Comparison of ENCODE assay signal across 12 mouse cellular contexts in the genomic region with DNA sequence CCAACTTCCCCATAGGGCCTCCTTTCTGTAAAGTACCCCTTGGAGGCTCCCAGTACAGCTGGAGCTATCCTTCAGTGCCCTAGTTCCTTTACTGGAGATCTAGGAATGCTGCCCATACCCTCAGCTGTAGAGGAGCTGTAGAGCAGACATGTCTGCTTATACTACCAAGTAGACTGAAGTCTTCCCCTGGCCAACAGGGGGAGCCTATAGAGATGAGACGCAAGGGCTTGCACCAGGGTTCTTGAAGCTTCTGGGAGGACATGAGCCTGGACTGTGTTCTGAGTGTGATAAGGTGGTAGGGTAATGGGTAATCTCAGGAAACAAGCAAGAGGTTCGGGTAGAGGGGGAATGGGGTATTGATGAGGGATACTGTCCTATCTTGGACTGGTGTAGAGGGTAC. TPM values are rescaled to one million over a fixed set of nuclear protein-coding genes. Genes with fewer than 3 reads are reported as not detected.
DNase-seq lines count a peak whose midpoint lies in the region; TF ChIP-seq lines count a peak whose summit lies in the region.
"Had no signal": no experiment of that assay in that cellular context is flagged by ENCODE, and none has a peak within 500 bp of the region (broad histone marks: within the 10 kb centered on the region; RNA-seq: fewer than 3 reads in every experiment).

No protein-coding gene starts in this region.

- TF ChIP-seq POLR2A in kidney, adult 2 months (IDR thresholded peaks at IDR 0.05; ENCODE audit: low read depth, low read length) = no peak
- no peak for TF ChIP-seq POLR2A in CH12.LX (IDR thresholded peaks at IDR 0.05; ENCODE audit: low read depth, low read length)
- no peak for TF ChIP-seq POLR2A in brain, embryonic 14.5 days (IDR thresholded peaks at IDR 0.05; ENCODE audit: borderline replicate concordance, extremely low read depth, insufficient read depth, insufficient read length, poor library complexity, severe bottlenecking)

- no peak overlapping the region for H3K4me3 ChIP-seq in kidney, adult 2 months (ENCODE audit: insufficient read depth, low read depth, low read length)
- no peak overlapping the region for H3K4me3 ChIP-seq in CH12.LX (replicated peaks in 1 of 3; ENCODE audit: low read depth in 2 of 3, low read length in 2 of 3, poor library complexity in 1 of 3)
- H3K4me3 ChIP-seq: embryonic facial prominence, embryonic 15.5 days; heart, embryonic 12.5 days; midbrain, embryonic 13.5 days had no signal

- H3K27me3 ChIP-seq in kidney, adult 2 months (replicated peaks; ENCODE audit: control insufficient read depth, insufficient read depth, low read length) = no peaks in the 10 kb centered on the region
- H3K27me3 ChIP-seq in CH12.LX (replicated peaks) = no peaks in the 10 kb centered on the region
- H3K27me3 ChIP-seq: embryonic facial prominence, embryonic 15.5 days; heart, embryonic 12.5 days; midbrain, embryonic 13.5 days had no signal

- no peak overlapping the region for H3K9ac ChIP-seq in CH12.LX (ENCODE audit: insufficient read depth, low read depth)
- H3K9ac ChIP-seq: embryonic facial prominence, embryonic 15.5 days; heart, embryonic 12.5 days; midbrain, embryonic 13.5 days had no signal

- H3K36me3 ChIP-seq in kidney, adult 2 months (ENCODE audit: control insufficient read depth, insufficient read depth, low read length) = no peaks in the 10 kb centered on the region; the same call in 1 of the 2 replicates
- peaks cover 28 to 73% of the 10 kb centered on the region in 2 experiments for H3K36me3 ChIP-seq in CH12.LX (replicated peaks in 1 of 2; ENCODE audit: control insufficient read depth in 1 of 2, insufficient read depth in 1 of 2, low read length in 1 of 2)

- dilution Hi-C loops in CH12.LX (cut with MboI; ENCODE audit: extremely low pct_ligation_motif_present, extremely low pct_unique_long_range_greater_than_20kb, low sequenced_read_pairs) = no loop called here

- TF ChIP-seq RAD21 in CH12.LX (IDR thresholded peaks at IDR 0.05; ENCODE audit: low read depth, low read length) = no peak; the same call in none of the 2 replicates

- WGBS in kidney, adult 2 months = 86% methylated on average over 2 of the region's 2 CpGs

- no peaks in the 10 kb centered on the region for H3K79me2 ChIP-seq in CH12.LX (replicated peaks; ENCODE audit: control insufficient read depth, extremely low read depth, insufficient read depth, poor library complexity, severe bottlenecking)

- DNase-seq in kidney, adult 2 months = no peak
- no peak for DNase-seq in kidney, postnatal 14 days
- peak; percentile 38 for DNase-seq in CH12.LX (ENCODE audit: extremely low read depth)
- DNase-seq in brain, embryonic 14.5 days (ENCODE audit: low read depth) = no peak
- DNase-seq in lung, postnatal 36 days = peak; percentile 43
- no peak for DNase-seq in left cerebral cortex, adult 8-10 months (ENCODE audit: low spot score in 2 of 2)
- DNase-seq in heart, adult 9 months (ENCODE audit: low spot score in 2 of 2) = no peak
- DNase-seq in adrenal gland, adult 2 months = no peak
- DNase-seq: cerebellum, adult 11 months had no signal

- H3K27ac ChIP-seq in kidney, adult 2 months (ENCODE audit: insufficient read depth, low read depth, low read length) = no peak overlapping the region
- no peak overlapping the region for H3K27ac ChIP-seq in CH12.LX (ENCODE audit: insufficient read depth, low read depth)
- H3K27ac ChIP-seq: embryonic facial prominence, embryonic 15.5 days; midbrain, embryonic 13.5 days had no signal

- no peaks in the 10 kb centered on the region for H3K4me1 ChIP-seq in kidney, adult 2 months (ENCODE audit: control insufficient read depth, insufficient read depth, low read length)
- H3K4me1 ChIP-seq in CH12.LX (ENCODE audit: control insufficient read depth in 1 of 2, insufficient read depth in 2 of 2) = peaks cover 12 to 19% of the 10 kb centered on the region in 2 experiments
- H3K4me1 ChIP-seq: embryonic facial prominence, embryonic 15.5 days; midbrain, embryonic 13.5 days had no signal

- TF ChIP-seq EP300 in CH12.LX (IDR thresholded peaks at IDR 0.05; ENCODE audit: low read length) = no peak

- no peak overlapping the region for H3K4me2 ChIP-seq in CH12.LX (ENCODE audit: insufficient read depth, low read depth, poor library complexity, severe bottlenecking)
- H3K4me2 ChIP-seq: embryonic facial prominence, embryonic 15.5 days; heart, embryonic 12.5 days; midbrain, embryonic 13.5 days had no signal

- in situ Hi-C loops in CH12.LX (cut with MboI; ENCODE audit: low pct_ligation_motif_present, low pct_unique_long_range_greater_than_20kb, low sequenced_read_pairs) = no loop called here

- H3K9me3 ChIP-seq in CH12.LX (replicated peaks; ENCODE audit: low read length) = no peaks in the 10 kb centered on the region
- H3K9me3 ChIP-seq: embryonic facial prominence, embryonic 15.5 days; heart, embryonic 12.5 days; midbrain, embryonic 13.5 days had no signal

- 0 out of 2 replicates have a peak, but pooled peaks have one; percentile 37 for TF ChIP-seq CTCF in kidney, adult 2 months (conservative IDR thresholded peaks at IDR 0.05; ENCODE audit: insufficient read depth, insufficient read length, low read depth, low read length)
- TF ChIP-seq CTCF in CH12.LX (conservative IDR thresholded peaks at IDR 0.05 in 1 of 2, IDR thresholded peaks at IDR 0.05 in 1 of 2; ENCODE audit: low read depth in 2 of 2, low read length in 2 of 2) = peak; percentile 29 to 60; a peak in 3 of 4 replicates
- peak; percentile 19; the same call in 1 of the 2 replicates for TF ChIP-seq CTCF in brain, embryonic 14.5 days (IDR thresholded peaks at IDR 0.05; ENCODE audit: borderline replicate concordance, extremely low read depth, insufficient read depth, insufficient read length)

TF ChIP-seq in CH12.LX, 34 proteins besides CTCF, POLR2A, EP300 and RAD21:
- TF ChIP-seq ZC3H11A (IDR thresholded peaks at IDR 0.05; ENCODE audit: low read depth, low read length) (no peak), SMC3 (IDR thresholded peaks at IDR 0.05; ENCODE audit: low read depth, low read length) (peak; percentile 45), CHD2 (IDR thresholded peaks at IDR 0.05; ENCODE audit: low read length) (no peak), MAX (IDR thresholded peaks at IDR 0.05; ENCODE audit: low read length) (no peak), USF1 (IDR thresholded peaks at IDR 0.05; ENCODE audit: low read depth, low read length) (no peak), IRF4 (IDR thresholded peaks at IDR 0.05; ENCODE audit: low read depth, low read length) (no peak), ZKSCAN1 (IDR thresholded peaks at IDR 0.05; ENCODE audit: borderline replicate concordance, low read depth, low read length) (no peak)

RNA-seq across cellular contexts. Expression of a gene that starts 16.1 kb away (rescaled TPM):
- polyA plus RNA-seq in kidney, adult 2 months (2012; rRNA removed) = 143 and 162 TPM in 2 replicates
- total RNA-seq in CH12.LX (2012; rRNA removed) (28.9 and 30.0 TPM in 2 replicates), CH12.LX (2014; rRNA removed) (23.8 and 28.4 TPM in 2 replicates)
- 20.3 and 21.2 TPM in 2 replicates for polyA plus RNA-seq in CH12.LX (2012; ENCODE audit: insufficient read length, low read depth)
- 43.8 and 44.2 TPM in 2 replicates for polyA plus RNA-seq in brain, embryonic 14.5 days (2012; rRNA removed)
- 10 to 100 TPM; 17.6 to 28.0 (median 23.9) TPM for total RNA-seq in left cerebral cortex, adult 8-10 months (2022)
- total RNA-seq in adrenal gland, adult 2 months (2021) = 100 to 1,000 TPM in 1 of 2 experiments, 10 to 100 TPM in 1; 47.8 to 125 TPM
- polyA plus RNA-seq in adrenal gland, adult 2 months (2012; rRNA removed) = 227 and 256 TPM in 2 replicates

RNA-seq across cellular contexts. Expression of a gene that starts 16.2 kb away (rescaled TPM):
- polyA plus RNA-seq in kidney, adult 2 months (2012; rRNA removed) = 67.3 and 70.9 TPM in 2 replicates
- 82.3 and 109 TPM in 2 replicates for total RNA-seq in CH12.LX (2012; rRNA removed)
- 35.7 and 37.1 TPM in 2 replicates for total RNA-seq in CH12.LX (2014; rRNA removed)
- 57.5 and 64.8 TPM in 2 replicates for polyA plus RNA-seq in CH12.LX (2012; ENCODE audit: insufficient read length, low read depth)
- polyA plus RNA-seq in brain, embryonic 14.5 days (2012; rRNA removed) = 47.0 and 48.7 TPM in 2 replicates
- 10 to 100 TPM; 32.2 to 42.4 (median 33.2) TPM for total RNA-seq in left cerebral cortex, adult 8-10 months (2022)
- 100 to 1,000 TPM in 1 of 2 experiments, 10 to 100 TPM in 1; 84.4 to 140 TPM for total RNA-seq in adrenal gland, adult 2 months (2021)
- polyA plus RNA-seq in adrenal gland, adult 2 months (2012; rRNA removed) = 68.5 and 71.0 TPM in 2 replicates

RNA-seq across cellular contexts. Expression of a gene that starts 24.0 kb away (rescaled TPM):
- polyA plus RNA-seq in kidney, adult 2 months (2012; rRNA removed) = 274 and 343 TPM in 2 replicates
- total RNA-seq in CH12.LX (2012; rRNA removed) (14.9 and 15.0 TPM in 2 replicates), CH12.LX (2014; rRNA removed) (10.1 and 10.6 TPM in 2 replicates)
- polyA plus RNA-seq in CH12.LX (2012; ENCODE audit: insufficient read length, low read depth) = 13.5 and 21.1 TPM in 2 replicates
- 99.7 and 130 TPM in 2 replicates for polyA plus RNA-seq in brain, embryonic 14.5 days (2012; rRNA removed)
- 10 to 100 TPM; 30.2 to 35.5 (median 33.4) TPM for total RNA-seq in left cerebral cortex, adult 8-10 months (2022)
- total RNA-seq in adrenal gland, adult 2 months (2021) = 100 to 1,000 TPM; 325 to 452 TPM
- polyA plus RNA-seq in adrenal gland, adult 2 months (2012; rRNA removed) = 899 and 918 TPM in 2 replicates

RNA-seq across cellular contexts. Expression of a gene that starts 30.3 kb away (rescaled TPM):
- 15.3 and 22.2 TPM in 2 replicates for polyA plus RNA-seq in kidney, adult 2 months (2012; rRNA removed)
- total RNA-seq in CH12.LX (2012; rRNA removed) = not detected in 2 replicates
- not detected in 2 replicates for total RNA-seq in CH12.LX (2014; rRNA removed)
- not detected in 2 replicates for polyA plus RNA-seq in CH12.LX (2012; ENCODE audit: insufficient read length, low read depth)
- polyA plus RNA-seq in brain, embryonic 14.5 days (2012; rRNA removed) = 5.1 and 5.4 TPM in 2 replicates
- total RNA-seq in left cerebral cortex, adult 8-10 months (2022) = 1 to 10 TPM; 3.9 to 5.4 (median 4.4) TPM
- 10 to 100 TPM; 10.3 to 12.4 TPM for total RNA-seq in adrenal gland, adult 2 months (2021)
- polyA plus RNA-seq in adrenal gland, adult 2 months (2012; rRNA removed) = 42.0 and 54.5 TPM in 2 replicates

RNA-seq across cellular contexts. Expression of a gene that starts 36.2 kb away (rescaled TPM):
- polyA plus RNA-seq in kidney, adult 2 months (2012; rRNA removed) = 350 and 353 TPM in 2 replicates
- total RNA-seq in CH12.LX (2012; rRNA removed) (8.9 and 11.7 TPM in 2 replicates), CH12.LX (2014; rRNA removed) (1.5 and 2.8 TPM in 2 replicates)
- 25.3 and 29.6 TPM in 2 replicates for polyA plus RNA-seq in CH12.LX (2012; ENCODE audit: insufficient read length, low read depth)
- 19.3 and 19.8 TPM in 2 replicates for polyA plus RNA-seq in brain, embryonic 14.5 days (2012; rRNA removed)
- total RNA-seq in left cerebral cortex, adult 8-10 months (2022) = 10 to 100 TPM; 21.2 to 32.6 (median 27.2) TPM
- total RNA-seq in adrenal gland, adult 2 months (2021) = 1,000 to 10,000 TPM in 1 of 2 experiments, 100 to 1,000 TPM in 1; 905 to 1,265 TPM
- polyA plus RNA-seq in adrenal gland, adult 2 months (2012; rRNA removed) = 1,146 and 1,725 TPM in 2 replicates

Comparison
In these comparisons a context has a peak if more than half of its experiments do, and no peak if none do; other contexts are left out.
1. DNase-seq: peak in CH12.LX (single experiment) and lung, postnatal 36 days (single experiment); none in kidney, adult 2 months (single experiment), kidney, postnatal 14 days (single experiment), brain, embryonic 14.5 days (single experiment), left cerebral cortex, adult 8-10 months (0 of 2), heart, adult 9 months (0 of 2) and adrenal gland, adult 2 months (single experiment).
2. Peak in every context shown above with its lines, with median percentiles within 50 percentile points of each other: CTCF ChIP-seq.